Mouse (Mus musculus): Measurements from ENCODE around the gene Cntnap2.

Cntnap2 gene

DNA sequence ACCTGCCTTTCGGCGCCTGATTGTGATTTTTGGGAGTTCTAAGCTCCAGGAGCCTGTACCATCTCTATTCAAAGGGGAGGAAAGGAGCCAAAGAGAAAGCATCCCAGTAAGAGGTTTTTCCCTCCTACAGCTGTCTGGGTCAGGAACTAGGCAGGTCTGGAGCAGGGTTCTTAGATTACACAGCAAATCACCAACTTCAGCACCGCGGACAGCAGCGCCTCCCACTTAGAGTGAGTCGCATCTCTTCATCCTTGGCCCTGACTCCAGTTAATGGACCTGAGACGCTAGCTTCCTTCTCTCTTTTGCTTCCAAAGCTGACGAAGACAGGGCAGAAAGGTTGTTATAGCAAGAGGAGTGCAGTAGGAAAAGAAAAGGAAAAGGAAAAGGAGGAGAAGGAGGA lies at the start of gene Cntnap2:
Cntnap2 (plus strand) TSS at position 267 of the 400 bp plus-strand sequence.
- no peak for DNase-seq

DNA sequence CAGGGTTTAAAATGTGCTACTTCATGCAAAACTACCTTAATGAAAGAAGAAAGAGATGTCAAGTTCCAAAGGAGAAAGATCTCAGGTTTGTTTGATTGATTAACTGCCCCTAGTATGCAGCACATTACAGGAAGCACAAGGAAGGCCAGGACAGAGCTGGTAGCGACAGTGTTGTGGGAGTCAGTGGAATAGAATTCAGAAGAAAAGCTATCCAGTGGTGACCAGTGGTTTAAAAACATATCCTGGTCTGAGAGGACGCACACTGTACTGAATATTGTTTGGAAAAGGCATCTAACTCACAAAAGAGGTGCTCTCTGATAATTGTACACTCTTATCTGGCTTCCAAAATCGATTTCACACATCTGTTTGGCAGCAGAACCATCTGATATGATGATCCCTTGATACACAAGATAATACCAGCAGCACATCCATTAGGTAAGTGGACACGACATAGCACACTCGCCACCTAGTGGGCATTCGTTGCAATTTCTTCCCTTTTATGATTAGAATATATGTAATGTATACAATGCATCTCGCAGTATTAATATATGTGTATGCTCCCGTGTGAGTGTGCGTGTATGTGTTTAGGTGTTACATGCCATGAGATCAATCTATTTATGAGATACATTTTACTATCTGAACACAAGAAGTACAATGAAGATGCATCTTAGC lies 33.0 kb upstream of the Cntnap2 start:
- DNase-seq: no peak

DNA sequence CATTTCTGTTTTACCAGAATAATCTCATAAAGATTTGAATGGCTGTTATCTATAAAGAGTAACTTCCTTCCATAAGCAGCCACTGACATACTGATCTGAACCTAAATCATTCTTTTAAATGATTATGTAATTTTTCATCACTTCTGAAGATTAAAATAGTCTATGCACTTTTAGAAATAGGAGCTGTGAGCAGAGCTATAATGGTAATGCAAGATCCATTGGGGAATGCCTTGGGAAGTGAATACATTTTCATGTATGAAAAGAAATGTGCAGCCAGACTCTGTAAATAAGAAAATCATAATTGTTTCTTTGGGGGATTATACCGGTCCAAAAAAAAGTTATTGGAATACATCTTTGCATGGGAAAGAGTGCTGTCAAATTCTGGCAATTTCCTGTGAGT lies 19.7 kb upstream of the Cntnap2 start:
- DNase-seq: no peak

DNA sequence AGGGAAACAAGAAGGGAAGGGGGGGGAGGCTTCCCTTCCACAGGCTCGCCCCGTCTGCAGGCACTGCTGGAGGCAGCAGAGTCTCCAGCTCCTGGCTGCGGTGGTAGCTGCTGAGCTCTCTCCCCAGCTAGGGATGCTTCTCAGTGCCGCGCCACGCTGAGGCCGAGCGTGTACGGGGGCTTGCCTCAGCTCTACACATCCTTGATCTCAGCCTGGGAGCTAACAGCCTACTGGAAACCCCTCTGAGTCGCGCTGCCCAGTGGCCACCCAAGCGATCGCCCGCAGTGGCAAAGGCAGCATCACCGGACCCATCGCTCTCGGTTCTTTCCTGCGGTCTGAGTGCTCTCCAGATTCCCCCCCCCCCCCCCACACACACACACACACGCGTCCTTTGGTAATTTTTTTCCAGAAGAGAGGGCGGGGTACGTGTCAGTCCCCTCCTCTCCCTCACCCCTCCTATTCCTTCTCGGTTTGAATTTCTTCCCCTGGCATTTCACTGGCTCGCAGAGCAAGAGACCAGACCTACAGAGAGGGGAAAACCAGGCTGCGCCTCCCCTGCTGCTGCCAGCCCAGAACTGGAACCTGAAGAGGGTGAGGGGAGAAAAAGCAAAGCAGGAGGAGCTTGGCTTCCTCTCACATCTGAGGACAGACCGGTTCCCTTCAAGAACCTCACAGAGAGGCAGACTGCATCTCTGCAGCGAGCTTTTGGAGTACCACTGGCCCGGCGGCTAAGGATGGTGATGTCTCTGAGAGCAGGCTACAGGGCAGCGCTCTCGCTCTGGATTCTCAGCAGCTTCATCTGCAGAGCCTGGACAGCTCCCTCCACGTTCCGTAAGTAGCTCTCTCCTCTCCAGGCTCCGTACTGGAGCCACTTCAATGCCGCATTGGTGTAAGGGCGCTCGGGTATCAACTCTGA lies 657 bp downstream of the Cntnap2 start:
- no peak for DNase-seq

DNA sequence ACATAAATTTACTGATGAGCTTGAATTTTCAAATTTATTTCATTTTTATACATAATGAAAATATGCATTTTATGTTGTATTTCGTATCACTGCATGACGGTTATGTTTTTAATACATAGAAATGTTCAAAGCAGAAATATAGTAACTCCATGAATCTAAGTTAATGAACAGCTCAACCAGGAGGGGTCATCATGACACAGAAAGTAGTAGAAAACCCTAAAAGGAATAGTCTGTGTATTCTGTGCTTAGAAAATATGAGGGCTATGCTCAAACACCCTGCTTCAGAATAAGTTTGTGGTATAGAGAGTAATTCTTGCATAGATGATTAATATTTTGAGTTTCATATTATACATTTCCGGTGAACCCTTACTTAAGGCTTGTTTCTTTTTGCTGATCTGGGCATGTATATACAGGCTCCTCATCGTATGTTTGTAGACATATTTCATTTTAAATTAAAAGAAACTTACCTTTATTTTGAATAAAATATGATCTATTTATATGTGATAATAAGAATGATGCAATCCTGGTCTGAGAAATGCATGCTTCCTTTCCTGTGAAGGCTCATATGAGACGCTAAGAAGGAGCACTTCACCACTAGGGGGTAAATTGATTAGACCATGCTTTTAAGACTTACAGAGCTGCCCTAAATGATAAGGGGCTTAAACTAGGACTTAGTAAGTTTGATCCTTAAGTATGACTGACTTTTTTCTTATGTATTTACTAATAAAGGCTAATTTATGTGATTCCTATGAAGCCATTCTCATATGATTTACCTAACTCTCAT lies 3.2 kb downstream of the Cntnap2 start:
- no peak for DNase-seq

DNA sequence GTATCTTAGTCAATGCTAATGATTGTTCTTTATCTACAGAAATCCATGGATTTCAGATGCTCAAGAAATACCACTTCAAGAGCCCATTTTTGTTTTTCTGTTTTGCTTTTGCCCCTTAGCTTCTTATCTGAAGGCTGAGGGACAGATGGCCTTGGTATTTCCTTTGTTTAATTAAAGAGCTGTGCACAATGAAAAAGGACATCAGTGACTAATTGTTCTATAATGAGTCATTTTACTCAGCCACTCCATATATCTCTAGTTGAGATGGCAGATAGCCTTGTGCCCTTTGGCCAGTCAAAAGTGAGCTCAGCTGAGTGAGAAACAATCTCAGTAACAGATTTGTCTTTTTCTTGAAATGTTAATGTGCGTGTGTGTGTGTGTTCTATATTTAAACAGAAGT lies 29.1 kb downstream of the Cntnap2 start:
- DNase-seq: no peak

DNA sequence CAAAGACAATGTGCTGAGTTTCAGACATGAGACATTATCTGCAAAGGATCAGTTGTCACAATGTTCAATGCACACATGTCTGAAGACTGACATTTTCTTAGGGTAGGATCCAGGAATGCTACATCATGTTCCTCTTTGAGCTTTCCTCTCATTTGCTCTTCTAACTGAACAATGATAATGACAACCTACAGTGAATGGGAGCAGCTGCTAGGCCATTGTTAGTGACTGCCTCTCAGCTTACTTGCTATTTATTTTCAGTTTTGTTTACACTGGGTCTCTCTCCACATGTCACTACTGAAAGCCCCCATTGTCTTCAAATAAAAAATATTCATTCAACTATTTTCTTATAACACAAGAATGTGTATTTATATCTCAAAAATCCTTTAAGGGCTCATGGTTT lies 54.5 kb downstream of the Cntnap2 start:
- no peak for DNase-seq

DNA sequence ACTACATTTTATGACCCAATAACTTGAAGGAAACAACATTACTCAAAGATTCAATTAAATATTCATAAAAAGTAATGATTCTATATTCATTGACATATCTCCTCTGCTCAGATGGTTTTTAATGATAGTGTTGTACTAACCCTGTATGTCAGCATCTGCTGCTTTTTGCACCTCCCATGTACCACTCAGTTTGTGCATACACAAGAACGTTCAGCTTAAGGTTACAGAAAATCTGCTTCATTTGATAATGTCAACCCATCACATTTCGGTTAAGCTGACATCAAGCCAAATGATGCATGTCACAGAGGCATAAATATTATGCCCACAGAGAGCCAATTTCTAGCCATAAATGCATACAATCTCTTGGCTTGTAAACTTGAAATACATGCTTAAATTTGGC lies 85.7 kb downstream of the Cntnap2 start:
- no peak for DNase-seq

DNA sequence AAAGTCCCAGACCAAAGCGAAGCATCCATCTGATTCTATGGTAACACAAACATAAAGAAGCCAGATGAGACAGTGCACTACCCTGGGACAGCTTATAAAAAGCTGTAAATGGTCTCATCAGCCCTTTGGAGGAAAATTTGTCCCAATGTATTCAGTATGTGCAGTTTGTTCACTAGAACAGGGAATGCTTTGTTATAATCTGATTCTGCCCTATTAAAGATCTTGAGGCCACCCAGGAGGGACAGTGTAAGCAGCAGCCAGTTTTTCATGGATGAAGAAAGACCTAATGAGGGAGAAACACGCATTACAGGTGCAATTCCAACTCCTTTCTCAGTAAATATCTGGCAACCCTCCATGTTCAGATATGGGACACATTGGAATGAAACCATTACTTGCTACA lies 145.9 kb downstream of the Cntnap2 start:
- no peak for DNase-seq

DNA sequence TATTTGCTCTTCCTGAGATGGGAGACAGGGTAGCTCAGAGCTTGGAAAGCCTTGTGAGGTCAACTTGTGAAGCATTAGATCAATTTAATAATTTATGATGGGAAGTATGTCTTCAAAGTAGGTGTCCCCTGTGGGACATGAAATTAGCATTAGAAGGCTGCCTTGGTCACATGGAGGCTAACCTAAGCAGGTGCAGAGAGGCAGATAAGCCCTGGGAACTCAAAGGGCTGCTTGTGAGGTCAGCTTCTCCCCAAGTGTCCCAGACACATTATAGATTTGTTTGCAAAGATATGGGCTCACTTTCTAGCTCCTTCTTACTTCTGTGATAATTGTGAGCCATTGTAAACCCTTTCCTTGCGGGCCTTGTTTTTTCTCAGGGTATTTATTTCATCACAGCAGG lies 155.2 kb downstream of the Cntnap2 start:
- no peak for DNase-seq

DNA sequence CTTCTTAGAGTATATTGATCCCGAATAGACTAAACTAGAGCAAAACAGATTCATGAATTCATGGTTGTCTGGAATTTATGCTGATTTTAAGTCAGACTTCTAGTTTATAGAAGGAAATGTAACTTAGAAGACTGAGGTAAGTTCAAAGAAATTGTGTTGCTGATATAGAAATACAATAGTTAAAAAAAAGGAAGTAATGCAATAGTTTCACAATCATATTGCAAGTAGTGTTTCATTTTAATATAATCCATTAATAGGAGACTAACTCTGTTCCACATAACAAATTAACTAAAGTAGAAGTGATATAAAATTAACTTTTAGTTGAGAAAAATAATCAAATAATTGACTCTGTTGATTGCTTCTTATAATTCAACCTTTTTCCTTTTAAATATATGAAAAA lies 169.8 kb downstream of the Cntnap2 start:
- no peak for DNase-seq

DNA sequence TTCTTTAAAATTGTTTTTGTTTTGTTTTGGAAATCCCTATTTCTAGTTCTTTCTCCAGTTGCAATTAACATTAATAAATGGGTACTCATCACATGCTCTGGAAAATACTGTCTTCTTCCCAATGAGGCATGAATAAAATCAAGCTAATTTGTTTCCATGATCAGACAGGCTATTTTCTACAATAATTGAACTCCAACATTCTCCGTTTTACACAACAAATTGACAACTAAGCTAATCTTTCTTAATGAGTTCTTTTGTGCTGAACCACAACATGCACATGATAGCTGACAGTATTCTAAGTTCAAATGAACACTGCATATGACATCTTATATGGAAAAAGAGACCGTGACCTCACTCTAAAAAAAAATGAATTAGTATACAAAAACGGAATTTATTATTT lies 173.4 kb downstream of the Cntnap2 start:
- no peak for DNase-seq

DNA sequence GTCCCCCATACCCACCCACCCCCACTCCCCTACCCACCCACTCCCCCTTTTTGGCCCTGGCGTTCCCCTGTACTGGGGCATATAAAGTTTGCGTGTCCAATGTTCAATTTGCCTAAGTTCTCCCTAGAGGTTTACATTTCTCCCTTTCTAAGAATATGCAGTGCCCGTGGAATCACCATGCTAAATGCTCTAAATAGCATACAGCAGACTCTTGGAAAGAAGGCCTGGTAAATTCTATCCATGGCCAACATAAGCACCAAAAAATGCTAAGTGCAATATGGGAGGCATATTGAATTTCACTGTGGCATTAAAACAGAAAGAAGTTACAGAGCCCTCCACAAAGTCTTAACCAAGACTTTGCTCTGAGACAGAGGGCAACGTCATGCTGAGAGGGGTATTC lies 177.4 kb downstream of the Cntnap2 start:
- no peak for DNase-seq

DNA sequence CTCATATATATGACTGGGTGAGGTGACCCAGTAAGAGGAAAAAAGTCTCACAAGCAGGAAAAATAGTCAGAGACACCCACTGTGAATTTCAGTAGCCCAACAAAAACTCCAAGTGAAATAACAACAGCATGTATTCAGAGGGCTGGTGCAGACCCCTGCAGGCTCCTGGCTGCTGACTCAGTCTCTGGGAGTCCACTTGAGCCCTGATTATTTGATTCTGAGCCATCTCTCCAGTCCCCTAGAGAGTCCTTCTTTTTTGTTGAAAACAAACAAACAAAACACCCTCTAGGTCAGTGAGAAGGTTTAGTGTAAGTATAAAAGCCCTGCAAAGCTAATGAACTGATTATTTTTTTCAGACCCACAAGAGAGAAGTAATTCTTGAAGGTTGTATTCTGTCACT lies 179.0 kb downstream of the Cntnap2 start:
- no peak for DNase-seq

DNA sequence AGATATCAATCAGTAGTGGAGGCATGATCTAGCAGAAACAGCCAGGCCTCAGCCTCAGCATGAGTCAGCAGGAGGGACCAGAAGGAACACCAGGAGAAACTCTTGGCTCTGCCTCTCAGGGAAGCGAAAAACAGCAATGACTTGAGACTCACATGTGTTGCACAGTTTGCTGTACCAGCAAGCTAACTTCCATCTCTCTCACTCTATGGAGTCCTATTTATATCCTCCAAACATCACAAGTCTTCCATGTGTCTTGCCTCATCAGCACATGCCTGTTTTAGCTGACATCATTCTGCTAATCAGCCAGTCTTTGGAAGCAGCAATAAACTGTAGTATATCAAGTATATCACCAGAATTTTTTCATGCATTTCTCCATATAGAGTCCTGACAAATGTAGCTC lies 182.1 kb downstream of the Cntnap2 start:
- no peak for DNase-seq

DNA sequence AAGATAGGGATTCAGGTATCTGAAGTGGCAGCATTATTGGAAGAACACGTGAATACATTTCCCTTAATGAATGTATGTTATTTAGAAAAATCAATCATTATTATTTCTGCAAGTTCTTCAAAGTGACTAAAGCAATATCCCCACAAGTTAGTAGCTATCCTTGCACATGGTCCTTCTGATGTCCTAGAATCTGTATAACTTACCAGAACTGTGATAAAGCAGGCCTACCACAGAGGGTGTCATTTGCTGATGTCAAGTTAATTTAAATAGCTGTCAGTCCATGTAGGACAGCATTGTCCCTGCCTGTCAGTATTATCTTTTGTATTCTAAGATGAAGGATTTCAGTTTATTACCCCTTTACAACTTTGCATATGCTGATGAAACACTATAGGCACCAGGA lies 185.5 kb downstream of the Cntnap2 start:
- DNase-seq: no peak

DNA sequence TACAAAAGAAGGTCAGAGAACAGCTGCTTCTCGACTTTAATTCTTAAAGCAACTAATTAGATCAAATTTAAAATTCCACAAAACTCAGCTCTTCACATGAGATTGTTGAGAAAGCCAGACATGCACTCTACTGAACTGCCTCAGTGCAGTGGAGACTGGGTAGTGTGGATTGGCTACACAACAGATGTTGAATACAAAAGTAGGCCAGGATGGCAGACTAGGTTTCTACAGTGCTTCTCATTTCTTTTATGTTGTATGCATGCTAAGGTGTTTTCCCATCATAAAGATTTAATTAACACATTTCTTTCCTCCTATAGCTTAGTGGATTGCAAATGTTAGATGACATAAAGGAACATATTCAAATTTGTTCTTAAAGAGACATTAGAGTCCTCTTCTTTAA lies 198.9 kb downstream of the Cntnap2 start:
- no peak for DNase-seq

DNA sequence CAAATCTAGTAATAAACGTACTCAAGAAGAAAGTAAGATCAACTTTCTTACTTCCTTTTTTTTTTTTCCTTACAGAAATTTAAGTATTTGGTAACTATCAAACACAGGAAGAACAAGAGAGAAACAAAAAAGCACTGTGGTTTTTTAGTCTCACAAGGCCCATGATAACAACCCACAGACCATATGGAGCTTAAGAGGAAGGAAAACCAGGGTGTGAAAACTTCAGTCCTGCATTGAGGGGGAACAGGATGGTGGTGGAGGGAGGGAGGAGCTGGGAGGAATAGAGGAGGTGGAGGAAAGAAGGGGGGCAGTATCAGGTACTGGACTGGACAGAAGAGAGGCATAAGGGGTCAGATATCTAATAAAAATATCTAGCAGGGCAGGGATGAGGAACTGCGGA lies 212.4 kb downstream of the Cntnap2 start:
- no peak for DNase-seq

DNA sequence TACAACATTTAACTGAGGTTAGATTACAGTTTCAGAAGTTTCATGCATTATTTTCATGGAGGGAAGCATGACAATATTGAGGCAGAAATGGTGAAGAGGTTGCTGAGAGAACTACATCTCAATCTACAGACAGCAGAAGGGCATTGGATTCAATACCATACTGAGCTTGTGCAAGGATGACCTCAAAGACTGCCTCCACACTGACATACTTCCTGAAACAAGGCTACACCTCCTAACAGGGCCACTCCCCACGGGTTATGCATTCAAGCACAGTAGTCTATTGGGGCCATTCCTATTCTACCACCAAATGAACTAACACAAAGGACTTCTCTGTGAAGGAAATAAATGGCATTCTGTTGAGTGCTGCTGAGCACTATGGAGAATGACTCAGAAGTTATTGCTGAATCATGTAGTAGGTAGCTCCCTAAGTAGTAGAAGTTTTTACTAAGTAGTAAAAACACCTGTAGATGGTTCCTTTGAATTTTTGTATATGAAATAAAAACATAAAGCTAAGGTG lies 214.2 kb downstream of the Cntnap2 start:
- DNase-seq: no peak

DNA sequence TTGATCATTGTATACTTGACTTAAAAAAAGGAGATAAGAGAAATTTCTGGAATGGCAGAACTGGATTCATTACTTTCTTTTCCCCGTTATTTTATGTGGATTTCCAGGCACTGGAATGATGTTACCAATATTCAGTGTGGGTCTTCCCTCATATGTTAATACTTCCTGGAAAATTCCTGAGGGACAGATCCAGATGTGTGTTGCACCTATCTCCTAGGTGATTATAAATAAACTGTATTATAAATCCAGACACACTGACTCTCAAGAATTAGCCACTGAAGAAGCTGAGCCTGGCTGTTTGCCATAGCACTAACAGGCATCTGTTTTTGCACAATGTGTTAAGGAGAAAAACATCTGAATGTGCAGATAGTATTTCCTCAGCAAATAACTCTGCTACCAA lies 231.0 kb downstream of the Cntnap2 start:
- no peak for DNase-seq

DNA sequence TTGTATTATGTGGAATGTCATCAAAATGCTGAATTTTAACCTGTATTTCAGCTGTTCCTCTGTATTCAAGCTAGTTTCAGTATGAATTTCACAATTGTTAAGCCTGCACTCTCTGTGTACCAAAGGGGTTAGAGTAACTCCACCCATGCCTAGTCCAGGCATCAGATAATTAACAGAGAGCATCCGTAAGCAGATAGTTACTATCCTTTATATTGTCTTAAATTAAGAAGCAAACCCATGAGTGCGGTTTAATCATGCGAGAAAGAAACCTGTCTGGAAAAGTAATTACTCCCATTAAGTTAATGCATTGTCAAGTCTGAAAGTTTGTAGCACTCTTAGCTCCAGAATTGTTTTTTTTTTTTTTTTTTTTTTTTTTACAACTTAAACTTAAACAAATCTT lies 258.3 kb downstream of the Cntnap2 start:
- DNase-seq: no peak

DNA sequence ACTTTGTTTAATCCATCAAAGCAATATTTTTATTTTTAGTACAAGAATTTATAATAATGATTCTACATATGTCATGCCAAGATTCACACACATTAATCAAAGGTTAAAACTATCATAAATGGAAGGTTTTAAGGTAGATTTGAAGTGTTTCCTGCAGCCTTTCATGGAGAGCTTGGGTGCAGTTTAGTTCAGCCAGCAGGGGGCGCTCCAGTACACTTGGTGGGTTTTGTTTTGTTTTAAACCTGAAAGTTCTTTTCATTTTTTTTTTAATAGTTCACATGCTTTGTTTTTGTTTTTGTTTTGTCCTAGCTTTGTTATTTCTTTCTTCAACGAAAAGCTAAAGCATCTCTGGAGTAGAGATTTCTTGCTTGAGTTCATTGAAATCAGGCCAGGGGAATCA lies 264.3 kb downstream of the Cntnap2 start:
- DNase-seq: no peak

DNA sequence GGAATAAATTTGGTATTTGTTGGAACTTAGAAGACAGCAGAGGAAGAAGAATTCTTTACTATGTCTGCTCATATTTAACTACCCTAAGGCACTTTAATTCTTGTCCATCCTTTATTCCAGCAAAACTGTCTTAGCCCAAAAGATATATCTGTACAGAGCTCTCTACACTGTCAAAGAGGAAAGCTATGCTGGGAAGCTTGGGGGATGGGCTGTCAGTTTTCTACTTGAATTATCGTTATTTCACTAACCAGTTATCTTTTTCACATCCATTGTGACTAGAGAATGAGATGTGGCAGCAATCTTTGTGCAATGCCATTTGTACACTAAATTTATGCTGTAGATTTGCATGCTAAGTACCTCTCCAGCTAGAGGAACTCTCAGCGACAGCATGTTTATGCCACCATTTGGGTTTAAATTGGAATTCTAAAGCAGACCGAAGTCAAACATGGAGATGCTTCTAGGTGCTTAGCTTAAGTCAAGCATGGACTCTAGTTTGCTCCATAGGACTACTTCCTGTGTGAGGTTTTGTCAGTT lies 268.9 kb downstream of the Cntnap2 start:
- no peak for DNase-seq

All from kidney, adult 11 months (tissue).